Mouse (Mus musculus): Measurements from ENCODE around the gene Cpne4.

Gene Cpne4

GRCm38 (mm10) chr9:105050257-105050656 lies 503.2 kb downstream of the Cpne4 start:
- no peak for DNase-seq

GRCm38 (mm10) chr9:105053147-105053557 lies 506.1 kb downstream of the Cpne4 start, which contains the start of gene Mrpl3:
TSS of gene Mrpl3 (plus strand) at chr9:105053239.
- peak; percentile 65 for DNase-seq

- no peak for DNase-seq
Observed at GRCm38 (mm10) chr9:105053812-105054211, 506.7 kb downstream of the Cpne4 start.

- no peak for DNase-seq
Observed at GRCm38 (mm10) chr9:105069106-105069505, 522.0 kb downstream of the Cpne4 start.

- DNase-seq = no peak
Observed at GRCm38 (mm10) chr9:105072991-105073748, 526.1 kb downstream of the Cpne4 start.

GRCm38 (mm10) chr9:105074851-105075250 lies 527.8 kb downstream of the Cpne4 start:
- no peak for DNase-seq

- DNase-seq = no peak
Observed at GRCm38 (mm10) chr9:105076756-105077424, 529.8 kb downstream of the Cpne4 start.

GRCm38 (mm10) chr9:105078460-105078859 lies 531.4 kb downstream of the Cpne4 start:
- DNase-seq = no peak

- DNase-seq = no peak
Observed at GRCm38 (mm10) chr9:105080246-105080645, 533.2 kb downstream of the Cpne4 start.

Measured in layer of hippocampus, adult 9-11 months (tissue).